Mouse (Mus musculus): ENCODE results near the gene Exog. TPM values are rescaled to one million over a fixed set of nuclear protein-coding genes. Genes with fewer than 3 reads are reported as not detected.

The Exog gene
- polyA plus RNA-seq, 1 experiment from 2014 or later, result 46.2 TPM

- Histone ChIP-seq H3K9me3 (ENCODE audit: control insufficient read depth, low read length) (no peaks in the 10 kb centered on the region), H3K27me3 (ENCODE audit: control insufficient read depth, insufficient read depth, low read length) (no peaks in the 10 kb centered on the region), H3K4me3 (ENCODE audit: low read depth, low read length) (no peak overlapping the region), H3K4me2 (replicated peaks; ENCODE audit: low read depth, low read length) (no peak overlapping the region), H3K4me1 (replicated peaks; ENCODE audit: control insufficient read depth, insufficient read depth, low read length) (no peaks in the 10 kb centered on the region), H3K9ac (ENCODE audit: low read depth, low read length) (no peak overlapping the region), H3K27ac (ENCODE audit: low read depth, low read length) (no peak overlapping the region), H3K36me3 (ENCODE audit: control insufficient read depth, insufficient read depth, low read length) (no peaks in the 10 kb centered on the region)
- ATAC-seq (ENCODE audit: low FRiP score), result no peak
- no peak for DNase-seq (ENCODE audit: low spot score)
- 93% methylated on average over 4 of the region's 4 CpGs for WGBS
These were observed 36.9 kb downstream of the Exog start for GRCm38 (mm10) chr9:119481612-119482011.

DNA sequence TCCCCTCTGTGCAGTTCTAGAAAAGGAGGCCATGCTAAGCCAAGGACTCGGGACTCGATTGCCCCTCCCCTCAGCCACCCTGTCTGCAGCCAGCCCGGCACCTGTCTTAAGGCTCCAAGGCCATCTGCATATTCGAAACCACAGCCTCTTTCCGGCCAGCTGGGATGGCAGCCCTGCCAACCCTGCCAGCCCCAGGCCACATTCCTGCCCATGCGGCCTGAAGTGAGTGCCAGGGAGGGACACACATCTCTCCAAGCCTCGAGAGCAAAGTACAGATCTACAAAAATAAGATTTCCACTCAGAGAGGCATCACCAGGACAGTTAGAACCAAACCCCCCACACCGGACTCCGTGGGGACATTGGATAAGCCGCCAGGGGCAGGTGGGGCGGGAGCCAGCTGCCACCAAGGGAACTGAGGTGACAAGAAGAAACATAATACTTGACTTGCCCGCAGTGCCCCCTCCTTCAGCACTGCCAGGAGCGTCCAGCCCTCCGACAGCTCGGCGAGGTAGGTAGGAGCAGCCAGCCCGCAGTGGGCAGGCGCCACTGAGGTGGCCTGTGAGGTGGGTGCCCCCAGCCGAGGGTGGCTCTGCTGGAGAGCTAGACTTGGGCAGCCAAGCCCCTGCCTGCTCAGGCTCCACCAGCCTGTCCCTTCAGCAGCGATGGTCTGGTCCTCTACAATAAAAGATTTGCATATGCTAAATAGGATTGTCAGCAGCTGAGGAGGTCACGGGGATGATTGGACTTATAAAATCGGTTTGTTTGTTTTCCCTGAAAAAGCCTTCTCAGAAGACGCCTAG lies 39.0 kb downstream of the Exog start:
- WGBS, result 53% methylated on average over 23 of the region's 23 CpGs
- Histone ChIP-seq H3K36me3 (ENCODE audit: control insufficient read depth, insufficient read depth, low read length) (no peaks in the 10 kb centered on the region), H3K4me3 (ENCODE audit: low read depth, low read length) (no peak overlapping the region), H3K9me3 (ENCODE audit: control insufficient read depth, low read length) (no peaks in the 10 kb centered on the region), H3K9ac (ENCODE audit: low read depth, low read length) (no peak overlapping the region), H3K27ac (ENCODE audit: low read depth, low read length) (no peak overlapping the region), H3K4me2 (replicated peaks; ENCODE audit: low read depth, low read length) (no peak overlapping the region), H3K27me3 (ENCODE audit: control insufficient read depth, insufficient read depth, low read length) (no peaks in the 10 kb centered on the region), H3K4me1 (replicated peaks; ENCODE audit: control insufficient read depth, insufficient read depth, low read length) (no peaks in the 10 kb centered on the region)
- DNase-seq (ENCODE audit: low spot score), result no peak
- ATAC-seq (ENCODE audit: low FRiP score), result no peak

DNA sequence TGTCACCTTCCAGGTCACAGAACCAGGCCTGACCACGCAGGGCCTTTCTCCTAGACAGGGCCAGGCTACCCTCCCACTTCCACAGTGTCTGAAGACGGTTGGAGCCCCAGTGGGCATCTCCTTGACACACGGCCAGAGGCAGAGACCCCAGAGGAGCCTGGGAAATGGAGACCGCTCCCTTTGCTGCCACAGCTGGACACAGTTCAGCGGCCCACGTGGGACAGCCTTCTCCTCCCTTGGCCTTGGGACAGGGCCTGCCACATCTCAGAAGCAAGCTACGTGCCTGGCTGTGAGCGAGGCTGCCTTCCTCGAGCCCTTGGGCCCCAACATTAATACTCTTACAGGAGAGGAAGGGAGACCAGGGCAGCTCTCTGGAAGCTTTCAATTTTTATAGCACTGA lies 39.7 kb downstream of the Exog start:
- H3K4me3 ChIP-seq (ENCODE audit: low read depth, low read length), result no peak overlapping the region
- no peak overlapping the region for H3K4me2 ChIP-seq (replicated peaks; ENCODE audit: low read depth, low read length)
- H3K4me1 ChIP-seq (replicated peaks; ENCODE audit: control insufficient read depth, insufficient read depth, low read length), result no peaks in the 10 kb centered on the region
- WGBS, result 68% methylated on average over 9 of the region's 9 CpGs
- H3K27ac ChIP-seq (ENCODE audit: low read depth, low read length), result no peak overlapping the region
- no peaks in the 10 kb centered on the region for H3K36me3 ChIP-seq (ENCODE audit: control insufficient read depth, insufficient read depth, low read length)
- ATAC-seq (ENCODE audit: low FRiP score) (no peak), DNase-seq (ENCODE audit: low spot score) (no peak)
- H3K9me3 ChIP-seq (ENCODE audit: control insufficient read depth, low read length), result no peaks in the 10 kb centered on the region
- H3K27me3 ChIP-seq (ENCODE audit: control insufficient read depth, insufficient read depth, low read length), result no peaks in the 10 kb centered on the region
- H3K9ac ChIP-seq (ENCODE audit: low read depth, low read length), result no peak overlapping the region

GRCm38 (mm10) chr9:119484868-119485267 lies 40.1 kb downstream of the Exog start:
- no peaks in the 10 kb centered on the region for H3K36me3 ChIP-seq (ENCODE audit: control insufficient read depth, insufficient read depth, low read length)
- H3K4me1 ChIP-seq (replicated peaks; ENCODE audit: control insufficient read depth, insufficient read depth, low read length), result no peaks in the 10 kb centered on the region
- no peak for ATAC-seq (ENCODE audit: low FRiP score)

DNA sequence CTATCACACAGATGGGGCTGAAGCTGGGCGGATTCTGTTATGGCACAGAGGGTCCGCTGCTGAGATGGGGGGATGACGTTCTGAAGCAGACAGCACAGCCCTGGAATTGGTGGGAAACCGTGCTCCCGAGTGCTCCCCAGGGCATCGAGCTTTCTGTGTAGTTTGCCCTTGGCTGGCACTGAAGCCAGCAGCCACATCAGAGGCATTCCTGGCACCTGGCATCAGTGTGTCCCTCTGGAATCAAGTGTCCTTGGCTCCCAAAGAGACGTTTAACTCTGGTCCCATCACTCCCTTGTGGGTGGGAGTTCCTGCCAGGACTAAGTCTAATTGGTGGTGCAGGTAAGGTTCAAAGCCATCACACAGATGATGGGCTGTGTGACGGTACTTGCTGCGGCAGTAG lies 51.6 kb downstream of the Exog start:
- Histone ChIP-seq H3K4me3 (ENCODE audit: low read depth, low read length) (no peak overlapping the region), H3K9me3 (ENCODE audit: control insufficient read depth, low read length) (no peaks in the 10 kb centered on the region), H3K27me3 (ENCODE audit: control insufficient read depth, insufficient read depth, low read length) (no peaks in the 10 kb centered on the region), H3K9ac (ENCODE audit: low read depth, low read length) (no peak overlapping the region), H3K36me3 (ENCODE audit: control insufficient read depth, insufficient read depth, low read length) (no peaks in the 10 kb centered on the region), H3K4me1 (replicated peaks; ENCODE audit: control insufficient read depth, insufficient read depth, low read length) (no peaks in the 10 kb centered on the region), H3K4me2 (replicated peaks; ENCODE audit: low read depth, low read length) (no peak overlapping the region), H3K27ac (ENCODE audit: low read depth, low read length) (no peak overlapping the region)
- DNase-seq (ENCODE audit: low spot score), result no peak
- 89% methylated on average over 9 of the region's 9 CpGs for WGBS
- no peak for ATAC-seq (ENCODE audit: low FRiP score)

More at GRCm38 (mm10) chr9:119484868-119485267, 40.1 kb downstream of the Exog start:
- no peak for DNase-seq (ENCODE audit: low spot score)
- H3K9me3 ChIP-seq (ENCODE audit: control insufficient read depth, low read length), result no peaks in the 10 kb centered on the region
- no peak overlapping the region for H3K4me2 ChIP-seq (replicated peaks; ENCODE audit: low read depth, low read length)
- 89% methylated on average over 13 of the region's 13 CpGs for WGBS
- H3K9ac ChIP-seq (ENCODE audit: low read depth, low read length), result no peak overlapping the region
- H3K27ac ChIP-seq (ENCODE audit: low read depth, low read length), result no peak overlapping the region
- no peak overlapping the region for H3K4me3 ChIP-seq (ENCODE audit: low read depth, low read length)
- H3K27me3 ChIP-seq (ENCODE audit: control insufficient read depth, insufficient read depth, low read length), result no peaks in the 10 kb centered on the region

DNA sequence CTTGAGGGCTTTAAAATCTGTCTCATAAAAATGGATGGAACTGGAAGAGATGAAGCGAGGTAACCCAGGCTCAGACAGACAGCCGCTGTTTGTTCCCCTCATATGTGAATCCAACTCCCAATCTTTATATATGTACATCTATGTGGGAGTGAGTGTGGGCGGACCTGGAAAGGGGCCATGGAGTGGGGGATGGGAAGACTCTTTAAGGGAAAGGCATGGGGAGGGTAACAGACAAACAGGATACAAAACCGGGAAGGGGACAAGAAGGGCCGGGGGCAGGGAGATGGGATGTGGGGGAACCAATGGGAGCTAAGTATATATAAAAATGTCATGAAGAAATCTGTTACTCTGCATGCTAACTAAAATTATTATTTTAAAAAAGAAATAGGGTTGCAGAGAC lies 52.2 kb downstream of the Exog start:
- no peak for DNase-seq (ENCODE audit: low spot score)

GRCm38 (mm10) chr9:119497546-119498246 lies 53.0 kb downstream of the Exog start:
- 87% methylated on average over 15 of the region's 15 CpGs for WGBS
- Histone ChIP-seq H3K4me1 (replicated peaks; ENCODE audit: control insufficient read depth, insufficient read depth, low read length) (no peaks in the 10 kb centered on the region), H3K36me3 (ENCODE audit: control insufficient read depth, insufficient read depth, low read length) (no peaks in the 10 kb centered on the region), H3K27ac (ENCODE audit: low read depth, low read length) (no peak overlapping the region), H3K27me3 (ENCODE audit: control insufficient read depth, insufficient read depth, low read length) (no peaks in the 10 kb centered on the region), H3K9ac (ENCODE audit: low read depth, low read length) (no peak overlapping the region), H3K4me3 (ENCODE audit: low read depth, low read length) (no peak overlapping the region), H3K4me2 (replicated peaks; ENCODE audit: low read depth, low read length) (no peak overlapping the region), H3K9me3 (ENCODE audit: control insufficient read depth, low read length) (no peaks in the 10 kb centered on the region)
- no peak for DNase-seq (ENCODE audit: low spot score)
- ATAC-seq (ENCODE audit: low FRiP score), result no peak

More for the DNA sequence above, 52.2 kb downstream of the Exog start:
- no peak overlapping the region for H3K9ac ChIP-seq (ENCODE audit: low read depth, low read length)
- no peaks in the 10 kb centered on the region for H3K36me3 ChIP-seq (ENCODE audit: control insufficient read depth, insufficient read depth, low read length)
- ATAC-seq (ENCODE audit: low FRiP score), result no peak
- 73% methylated on average over 5 of the region's 5 CpGs for WGBS
- H3K9me3 ChIP-seq (ENCODE audit: control insufficient read depth, low read length), result no peaks in the 10 kb centered on the region
- H3K27me3 ChIP-seq (ENCODE audit: control insufficient read depth, insufficient read depth, low read length), result no peaks in the 10 kb centered on the region
- H3K4me1 ChIP-seq (replicated peaks; ENCODE audit: control insufficient read depth, insufficient read depth, low read length), result no peaks in the 10 kb centered on the region
- H3K4me2 ChIP-seq (replicated peaks; ENCODE audit: low read depth, low read length), result no peak overlapping the region
- no peak overlapping the region for H3K27ac ChIP-seq (ENCODE audit: low read depth, low read length)
- H3K4me3 ChIP-seq (ENCODE audit: low read depth, low read length), result no peak overlapping the region

DNA sequence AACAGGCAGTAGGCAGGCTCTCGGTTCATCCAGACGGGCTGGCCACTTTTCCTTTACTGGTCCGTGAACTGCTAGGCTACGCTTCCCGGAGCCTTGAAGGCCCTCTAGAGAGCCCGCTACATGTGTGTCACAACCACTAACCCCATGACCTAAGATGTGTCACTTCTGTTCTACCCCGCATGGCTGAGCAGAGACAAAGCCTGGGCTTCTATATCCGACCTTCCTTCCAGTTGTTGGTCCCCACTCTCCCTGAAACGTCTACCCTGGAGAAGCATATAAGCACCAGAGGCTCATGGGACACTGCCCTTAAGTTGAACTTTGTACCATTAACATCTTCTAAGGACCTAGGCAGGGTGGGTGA lies 53.5 kb downstream of the Exog start:
- no peak overlapping the region for H3K27ac ChIP-seq (ENCODE audit: low read depth, low read length)
- no peaks in the 10 kb centered on the region for H3K27me3 ChIP-seq (ENCODE audit: control insufficient read depth, insufficient read depth, low read length)
- no peak overlapping the region for H3K4me3 ChIP-seq (ENCODE audit: low read depth, low read length)
- H3K4me2 ChIP-seq (replicated peaks; ENCODE audit: low read depth, low read length), result no peak overlapping the region
- no peak overlapping the region for H3K9ac ChIP-seq (ENCODE audit: low read depth, low read length)
- no peak for DNase-seq (ENCODE audit: low spot score)
- WGBS, result 80% methylated on average over 9 of the region's 9 CpGs
- H3K36me3 ChIP-seq (ENCODE audit: control insufficient read depth, insufficient read depth, low read length), result no peaks in the 10 kb centered on the region
- H3K4me1 ChIP-seq (replicated peaks; ENCODE audit: control insufficient read depth, insufficient read depth, low read length), result no peaks in the 10 kb centered on the region
- no peak for ATAC-seq (ENCODE audit: low FRiP score)
- no peaks in the 10 kb centered on the region for H3K9me3 ChIP-seq (ENCODE audit: control insufficient read depth, low read length)

- DNase-seq (ENCODE audit: low spot score) (no peak), ATAC-seq (ENCODE audit: low FRiP score) (no peak)
- Histone ChIP-seq H3K4me3 (ENCODE audit: low read depth, low read length) (no peak overlapping the region), H3K27ac (ENCODE audit: low read depth, low read length) (no peak overlapping the region), H3K4me1 (replicated peaks; ENCODE audit: control insufficient read depth, insufficient read depth, low read length) (no peaks in the 10 kb centered on the region), H3K9me3 (ENCODE audit: control insufficient read depth, low read length) (no peaks in the 10 kb centered on the region), H3K4me2 (replicated peaks; ENCODE audit: low read depth, low read length) (no peak overlapping the region), H3K9ac (ENCODE audit: low read depth, low read length) (no peak overlapping the region), H3K27me3 (ENCODE audit: control insufficient read depth, insufficient read depth, low read length) (no peaks in the 10 kb centered on the region), H3K36me3 (ENCODE audit: control insufficient read depth, insufficient read depth, low read length) (no peaks in the 10 kb centered on the region)
- WGBS, result 76% methylated on average over 7 of the region's 7 CpGs
These were observed 54.1 kb downstream of the Exog start for GRCm38 (mm10) chr9:119498885-119499284.
